Mouse (Mus musculus): ENCODE data around the gene Nrxn2. TPM values are rescaled to one million over a fixed set of nuclear protein-coding genes. Genes with fewer than 3 reads are reported as not detected.

Gene Nrxn2
- total RNA-seq, 2 experiments from 2014 or later, result 399 to 414 TPM

GRCm38 (mm10) chr19:6392743-6393393, 25.7 kb upstream of the Nrxn2 start:
- DNase-seq, result no peak

DNA sequence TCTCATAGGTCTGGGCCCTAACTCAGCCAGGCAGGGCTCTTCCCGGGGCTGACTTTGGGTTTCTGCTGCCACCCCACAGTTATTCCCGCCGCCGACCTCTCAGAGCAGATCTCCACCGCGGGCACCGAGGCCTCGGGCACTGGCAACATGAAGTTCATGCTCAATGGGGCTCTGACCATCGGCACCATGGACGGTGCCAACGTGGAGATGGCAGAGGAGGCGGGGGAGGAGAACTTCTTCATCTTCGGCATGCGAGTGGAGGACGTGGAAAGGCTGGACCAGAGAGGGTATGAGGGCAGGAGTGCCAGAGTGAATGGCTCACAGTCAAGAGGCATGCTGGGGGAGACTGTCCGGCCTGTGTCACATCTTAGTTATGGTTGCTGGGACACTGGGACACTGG, 24.9 kb upstream of the Nrxn2 start:
- DNase-seq, result no peak

DNA sequence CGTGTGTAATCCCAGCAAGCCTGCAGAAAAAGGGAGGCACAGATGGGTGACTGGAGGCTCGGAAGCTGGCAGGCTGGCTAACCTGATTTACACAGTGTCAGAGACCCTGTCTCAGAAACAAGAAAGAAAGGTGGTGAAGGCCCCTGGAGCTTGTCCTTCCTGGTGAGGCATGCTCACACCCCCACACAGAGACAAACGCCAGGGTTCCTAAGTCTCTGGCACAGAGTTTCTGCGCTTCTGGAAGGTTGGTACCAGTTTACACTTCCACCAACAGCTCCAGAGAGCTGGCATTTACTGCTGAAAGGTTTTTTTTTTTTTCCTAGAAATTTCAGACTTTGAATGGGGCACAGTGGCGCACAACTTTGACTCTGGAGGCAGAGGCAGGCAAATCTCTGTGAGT, 22.3 kb upstream of the Nrxn2 start:
- no peak for DNase-seq

DNA sequence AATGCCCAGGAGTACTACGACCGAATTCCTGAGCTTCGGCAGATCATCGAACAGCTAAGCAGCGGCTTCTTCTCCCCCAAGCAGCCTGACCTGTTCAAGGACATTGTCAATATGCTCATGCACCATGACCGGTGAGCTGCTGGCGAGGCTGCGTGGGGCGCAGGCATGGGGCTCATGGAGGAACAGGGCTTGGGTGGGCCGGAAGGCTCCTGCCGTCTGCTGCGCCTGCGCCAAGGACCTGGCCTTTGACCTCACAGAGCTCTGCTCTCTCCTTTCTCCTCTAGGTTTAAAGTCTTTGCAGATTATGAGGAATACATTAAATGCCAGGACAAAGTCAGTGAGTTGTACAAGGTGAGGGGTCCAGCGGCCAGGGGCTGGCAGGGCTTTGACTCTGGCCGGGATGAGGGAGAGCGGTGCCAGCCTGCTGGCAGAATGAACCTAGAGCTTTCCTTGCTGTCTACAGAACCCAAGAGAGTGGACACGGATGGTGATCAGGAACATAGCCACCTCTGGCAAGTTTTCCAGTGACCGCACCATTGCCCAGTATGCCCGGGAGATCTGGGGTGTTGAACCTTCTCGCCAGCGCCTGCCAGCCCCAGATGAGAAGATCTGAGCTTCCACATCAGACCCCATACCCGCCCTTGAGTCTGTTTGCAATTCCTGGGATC, 20.8 kb upstream of the Nrxn2 start:
- no peak for DNase-seq

GRCm38 (mm10) chr19:6398447-6399284, 19.9 kb upstream of the Nrxn2 start:
- DNase-seq, result no peak

DNA sequence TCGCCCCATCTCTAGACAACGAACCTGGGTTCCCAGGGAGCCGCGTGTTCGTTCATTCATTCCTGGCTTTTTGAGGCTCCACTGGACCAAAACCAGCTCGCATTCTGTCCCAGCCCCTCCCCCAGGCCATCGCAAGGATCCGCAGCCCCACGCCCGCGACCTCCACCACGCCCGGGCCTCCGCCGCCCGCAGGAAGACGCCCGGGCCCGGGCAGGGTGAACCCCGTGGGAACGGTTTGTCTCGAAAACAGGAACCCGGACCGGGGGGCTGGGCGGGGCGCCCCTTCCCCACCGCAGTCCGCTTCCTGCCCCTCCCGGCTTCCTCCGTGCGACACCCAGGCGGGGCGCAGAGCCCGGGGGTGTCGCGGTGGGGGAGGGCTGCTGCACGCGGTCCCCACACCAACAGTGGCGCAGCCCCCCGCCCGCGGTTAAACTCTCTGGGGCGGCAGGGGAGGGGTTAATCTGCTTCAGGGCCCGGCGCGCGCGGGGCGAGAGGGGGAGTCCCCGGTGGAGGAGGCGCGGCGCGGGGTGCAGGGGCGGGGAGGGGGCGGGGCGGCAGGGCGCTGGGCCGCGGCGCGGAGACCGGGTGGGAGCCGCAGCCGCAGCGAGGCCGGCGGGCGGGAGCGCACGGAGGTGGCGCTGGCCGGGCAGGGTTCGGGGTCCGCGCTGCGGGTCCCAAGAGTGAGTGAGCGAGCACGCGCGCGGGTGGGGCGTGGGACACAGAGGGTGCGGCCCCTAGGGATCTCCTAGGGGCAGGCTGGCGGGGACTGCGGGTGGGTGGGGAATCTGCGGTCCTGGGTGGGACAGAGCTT, 19.0 kb upstream of the Nrxn2 start, which contains the start of gene Rasgrp2:
Rasgrp2 (plus strand) TSS at position 56 of the 811 bp plus-strand sequence.
- DNase-seq, result no peak

- DNase-seq, result no peak
Observed at GRCm38 (mm10) chr19:6400096-6401086, 18.1 kb upstream of the Nrxn2 start.

- DNase-seq, result no peak
Observed at GRCm38 (mm10) chr19:6401131-6401815, 17.3 kb upstream of the Nrxn2 start.

GRCm38 (mm10) chr19:6401951-6402350, 16.6 kb upstream of the Nrxn2 start:
- no peak for DNase-seq

DNA sequence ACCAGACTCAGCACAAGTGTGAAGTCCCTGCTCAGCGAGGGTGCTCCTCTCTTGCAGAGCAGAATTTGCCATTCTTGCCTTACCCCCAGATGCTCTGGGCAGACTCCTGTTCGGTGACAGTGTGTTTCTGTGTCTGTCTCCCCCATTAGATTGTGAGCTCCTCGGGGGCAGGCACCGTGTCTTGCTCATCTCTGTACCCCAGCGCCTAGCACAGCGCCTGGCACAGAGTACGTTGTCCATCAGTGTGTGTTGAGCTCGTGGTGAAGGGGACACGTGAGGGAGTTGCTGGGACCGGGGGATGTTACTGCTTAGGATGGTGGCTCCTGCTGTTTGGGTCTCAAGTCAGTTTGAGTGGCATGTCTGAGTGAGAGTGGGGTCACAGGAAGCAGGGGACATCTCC, 14.7 kb upstream of the Nrxn2 start:
- no peak for DNase-seq

GRCm38 (mm10) chr19:6405433-6405832, 13.1 kb upstream of the Nrxn2 start:
- DNase-seq, result no peak

- DNase-seq, result no peak
Observed at GRCm38 (mm10) chr19:6407109-6407508, 11.4 kb upstream of the Nrxn2 start.

GRCm38 (mm10) chr19:6407816-6408510, 10.6 kb upstream of the Nrxn2 start:
- DNase-seq, result no peak

- no peak for DNase-seq
Observed at GRCm38 (mm10) chr19:6408749-6409148, 9.8 kb upstream of the Nrxn2 start.

- no peak for DNase-seq
Observed at GRCm38 (mm10) chr19:6409176-6409575, 9.4 kb upstream of the Nrxn2 start.

- no peak for DNase-seq
Observed at GRCm38 (mm10) chr19:6409936-6410335, 8.6 kb upstream of the Nrxn2 start.

- no peak for DNase-seq
Observed at GRCm38 (mm10) chr19:6412798-6413197, 5.7 kb upstream of the Nrxn2 start.

DNA sequence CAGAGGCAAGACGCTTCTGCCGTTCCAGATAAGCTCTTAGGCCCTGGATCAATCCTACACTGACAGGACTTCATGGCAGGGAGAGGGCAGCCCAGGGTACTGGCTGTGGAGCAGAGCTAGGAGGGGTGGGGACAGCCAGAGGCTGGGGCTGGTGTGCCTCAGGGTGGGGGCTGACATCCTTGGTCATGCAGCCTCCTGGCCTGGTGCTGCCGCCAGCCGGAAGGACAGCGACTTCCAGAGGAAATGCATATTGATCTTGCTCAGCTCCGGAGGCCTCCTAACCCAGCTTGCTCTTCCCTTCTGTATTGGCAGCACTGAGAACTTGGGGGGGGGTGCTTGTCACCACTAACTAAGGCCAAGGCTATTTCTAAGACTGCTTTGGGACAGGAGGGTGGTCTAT, 3.1 kb upstream of the Nrxn2 start:
- no peak for DNase-seq

- peak in 1 of 2 experiments; percentile 54 for DNase-seq
Observed at GRCm38 (mm10) chr19:6416124-6416770, 2.3 kb upstream of the Nrxn2 start.

Data from layer of hippocampus, postnatal 36 days (tissue).